Mouse (Mus musculus) myocyte (in vitro differentiated cells): ENCODE measurements around the gene Npc2. TPM values are rescaled to one million over a fixed set of nuclear protein-coding genes. Genes with fewer than 3 reads are reported as not detected.

ENCODE experiments used
- H3K27me3 ChIP-seq: one replicate; pipeline ENCODE4 v1.6.1; 2011; ENCODE audit not compliant: control insufficient read depth, insufficient read depth, insufficient read length
- H3K36me3 ChIP-seq: one replicate; pipeline ENCODE4 v1.6.1; 2011; ENCODE audit not compliant: control insufficient read depth, insufficient read depth
- H3K4me2 ChIP-seq: one replicate; pipeline ENCODE4 v1.6.1; 2011; ENCODE audit warnings: low read depth, control low read depth
- H3K4me3 ChIP-seq: one replicate; pipeline ENCODE4 v1.5.1; 2011; ENCODE audit warnings: mild to moderate bottlenecking, control low read depth, moderate library complexity
- H3K79me2 ChIP-seq: one replicate; pipeline ENCODE4 v1.6.1; 2011; ENCODE audit not compliant: control insufficient read depth, insufficient read depth
- H3ac ChIP-seq: one replicate; pipeline ENCODE4 v1.6.1; 2011; ENCODE audit not compliant: control insufficient read depth, insufficient read length
- CEBPB ChIP-seq: IDR thresholded peaks from 2 replicates; pipeline ENCODE4 v1.6.1; 2011; ENCODE audit warnings: mild to moderate bottlenecking, moderate library complexity; ENCODE audit not compliant: poor library complexity, insufficient read depth, severe bottlenecking
- E2F4 ChIP-seq: IDR thresholded peaks from one replicate; pipeline ENCODE4 v1.6.1; 2011; ENCODE audit warnings: mild to moderate bottlenecking, control low read depth, moderate library complexity; ENCODE audit not compliant: insufficient read depth
- MAX ChIP-seq: IDR thresholded peaks from one replicate; pipeline ENCODE4 v1.6.1; 2011; ENCODE audit warnings: low read depth, mild to moderate bottlenecking, control low read depth
- MYOD1 ChIP-seq, 3 experiments: IDR thresholded peaks; one replicate each; pipeline ENCODE4 v1.6.1; 2011; ENCODE audit warnings: control low read depth in 2 of 3, low read depth in 2 of 3, mild to moderate bottlenecking in 2 of 3, moderate library complexity in 1 of 3; ENCODE audit not compliant: insufficient read length in 2 of 3, control insufficient read depth in 1 of 3
- MYOG ChIP-seq, 3 experiments: IDR thresholded peaks; one replicate each; pipeline ENCODE4 v1.6.1; 2011; ENCODE audit warnings: control low read depth in 2 of 3, low read depth in 2 of 3, mild to moderate bottlenecking in 2 of 3; ENCODE audit not compliant: insufficient read length in 2 of 3, control insufficient read depth in 1 of 3, insufficient read depth in 1 of 3
- POLR2A ChIP-seq: IDR thresholded peaks from one replicate; pipeline ENCODE4 v1.6.1; 2011; ENCODE audit warnings: low read depth, mild to moderate bottlenecking, control low read depth, moderate library complexity; ENCODE audit not compliant: insufficient read length
- POLR2AphosphoS2 ChIP-seq: IDR thresholded peaks from one replicate; pipeline ENCODE4 v1.6.1; 2011; ENCODE audit warnings: low read depth, control low read depth; ENCODE audit not compliant: insufficient read length
- REST ChIP-seq: IDR thresholded peaks from one replicate; pipeline ENCODE4 v1.6.1; 2011; ENCODE audit warnings: mild to moderate bottlenecking, control low read depth, moderate library complexity; ENCODE audit not compliant: insufficient read depth, insufficient read length
- SRF ChIP-seq: IDR thresholded peaks from one replicate; pipeline ENCODE4 v1.6.1; 2011; ENCODE audit warnings: low read depth; ENCODE audit not compliant: control insufficient read depth, insufficient read length
- TCF12 ChIP-seq: IDR thresholded peaks from one replicate; pipeline ENCODE4 v1.6.1; 2011; ENCODE audit warnings: mild to moderate bottlenecking, control low read depth; ENCODE audit not compliant: poor library complexity, insufficient read depth, severe bottlenecking
- TCF3 ChIP-seq: IDR thresholded peaks from one replicate; pipeline ENCODE4 v1.6.1; 2011; ENCODE audit warnings: low read depth, control low read depth; ENCODE audit not compliant: insufficient read length
- USF1 ChIP-seq: IDR thresholded peaks from one replicate; pipeline ENCODE4 v1.6.1; 2011; ENCODE audit warnings: low read depth, mild to moderate bottlenecking, control low read depth, moderate library complexity
- polyA plus RNA-seq: library from polyadenylated mRNA; unstranded; fragments of >200 nt; fragmentation: generic; extraction: Trizol; gene quantifications from one replicate; pipeline ENCODE4 v1.2.1, GENCODE M21; 2012; ENCODE audit warnings: missing spikeins

Gene Npc2
- polyA plus RNA-seq, 1 experiment, result 188 TPM

DNA sequence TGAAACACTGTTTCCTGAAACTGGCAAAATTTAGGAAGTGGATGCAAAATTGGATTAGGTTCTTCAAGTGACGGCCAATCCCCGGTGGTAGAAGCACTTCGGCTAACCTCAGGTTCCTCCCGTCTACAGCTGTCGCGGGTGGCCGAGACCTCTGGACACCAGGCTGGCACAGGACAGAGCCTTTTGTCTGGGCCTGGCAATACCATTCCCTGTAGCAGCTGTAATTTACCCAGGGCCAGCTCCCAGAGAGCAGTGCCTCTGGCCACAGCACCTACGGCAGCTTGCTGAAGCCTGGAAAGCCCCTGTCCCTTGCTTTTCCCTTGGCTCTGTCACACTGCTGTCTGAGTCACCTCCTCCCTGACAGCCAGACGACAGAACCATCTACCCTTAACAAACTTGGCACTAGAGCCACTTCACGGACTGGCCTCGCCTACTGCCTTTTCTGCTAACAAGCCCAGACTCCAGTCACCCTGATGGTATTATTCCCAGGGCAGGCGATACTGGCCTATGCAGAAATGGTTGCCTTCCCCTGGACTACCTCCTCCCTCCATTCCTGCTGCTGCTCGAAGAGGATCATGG lies 28.7 kb upstream of the Npc2 start:
- no peaks in the 10 kb centered on the region for H3K27me3 ChIP-seq
- H3K36me3 ChIP-seq, result peaks cover 4% of the 10 kb centered on the region
- no peak overlapping the region for H3ac ChIP-seq
- H3K79me2 ChIP-seq, result no peaks in the 10 kb centered on the region
- H3K4me2 ChIP-seq, result no peak overlapping the region
- TF ChIP-seq MYOG (IDR thresholded peaks at IDR 0.05; ENCODE audit: control insufficient read depth in 1 of 3, insufficient read depth in 1 of 3, insufficient read length in 2 of 3, low read depth in 2 of 3), result peak; percentile 21 to 75 (median 29)
- peak in 1 of 3 experiments; percentile 76 for TF ChIP-seq MYOD1 (IDR thresholded peaks at IDR 0.05; ENCODE audit: control insufficient read depth in 1 of 3, insufficient read length in 2 of 3, low read depth in 2 of 3)
- TF ChIP-seq REST, result no peak
- TF ChIP-seq POLR2A, result no peak
- no peak overlapping the region for H3K4me3 ChIP-seq

DNA sequence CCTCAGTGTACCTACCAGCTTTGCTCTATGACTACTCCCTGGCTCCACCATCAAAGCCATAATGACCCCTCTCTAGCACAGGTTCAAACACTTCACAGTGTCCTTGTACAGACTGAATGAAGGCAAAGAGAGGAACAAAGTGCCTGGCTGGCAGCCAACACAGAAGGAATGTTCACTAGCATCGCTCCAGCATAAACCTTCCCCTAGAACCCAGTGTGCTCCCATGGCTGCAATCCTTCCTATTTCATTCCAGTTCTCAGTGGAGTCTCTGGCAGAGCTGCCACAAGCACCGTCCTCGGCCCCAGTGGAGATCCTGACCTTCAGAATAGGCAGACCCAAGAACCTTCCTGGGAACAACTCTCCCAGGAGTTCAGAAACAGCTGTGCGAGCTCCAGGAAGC lies 27.5 kb upstream of the Npc2 start:
- Histone ChIP-seq H3ac (no peak overlapping the region), H3K27me3 (no peaks in the 10 kb centered on the region), H3K79me2 (no peaks in the 10 kb centered on the region), H3K36me3 (peaks cover 4% of the 10 kb centered on the region), H3K4me2 (no peak overlapping the region), H3K4me3 (no peak overlapping the region)
- no peak for TF ChIP-seq MYOG (IDR thresholded peaks at IDR 0.05; ENCODE audit: control insufficient read depth in 1 of 3, insufficient read depth in 1 of 3, insufficient read length in 2 of 3, low read depth in 2 of 3)
- no peak for TF ChIP-seq CEBPB
- TF ChIP-seq MAX, result no peak
- no peak for TF ChIP-seq POLR2A

DNA sequence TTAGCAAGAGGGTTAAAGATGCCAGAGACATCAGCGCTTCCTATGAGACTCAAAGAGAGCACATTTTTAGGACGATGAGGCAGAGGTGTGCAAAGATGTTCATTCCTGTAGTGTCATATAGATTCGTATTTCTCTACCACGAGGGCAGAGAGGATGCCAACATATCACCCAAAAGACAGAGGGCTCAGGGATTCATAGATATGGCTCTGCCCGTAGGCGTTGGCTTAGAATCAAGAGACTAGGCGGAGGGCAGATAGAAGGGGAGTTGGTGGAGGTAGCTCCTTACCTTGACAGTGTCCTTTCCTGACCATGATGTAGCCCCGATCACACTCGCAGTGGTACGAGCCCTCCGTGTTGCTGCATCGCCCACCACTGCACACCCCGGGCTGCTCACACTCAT lies 26.1 kb upstream of the Npc2 start:
- peaks cover 4% of the 10 kb centered on the region for H3K36me3 ChIP-seq
- no peak for TF ChIP-seq E2F4
- TF ChIP-seq POLR2A, result no peak
- TF ChIP-seq TCF12, result no peak
- TF ChIP-seq MYOD1 (IDR thresholded peaks at IDR 0.05; ENCODE audit: control insufficient read depth in 1 of 3, insufficient read length in 2 of 3, low read depth in 2 of 3), result no peak
- TF ChIP-seq MAX, result no peak
- TF ChIP-seq CEBPB, result no peak
- no peak for TF ChIP-seq MYOG (IDR thresholded peaks at IDR 0.05; ENCODE audit: control insufficient read depth in 1 of 3, insufficient read depth in 1 of 3, insufficient read length in 2 of 3, low read depth in 2 of 3)
- TF ChIP-seq SRF, result no peak
- no peak for TF ChIP-seq USF1
- no peak for TF ChIP-seq TCF3
- no peak for TF ChIP-seq REST
- TF ChIP-seq POLR2AphosphoS2, result no peak
- H3K4me3 ChIP-seq, result no peak overlapping the region
- H3K4me2 ChIP-seq, result no peak overlapping the region
- H3ac ChIP-seq, result no peak overlapping the region
- no peaks in the 10 kb centered on the region for H3K27me3 ChIP-seq
- H3K79me2 ChIP-seq, result no peaks in the 10 kb centered on the region

DNA sequence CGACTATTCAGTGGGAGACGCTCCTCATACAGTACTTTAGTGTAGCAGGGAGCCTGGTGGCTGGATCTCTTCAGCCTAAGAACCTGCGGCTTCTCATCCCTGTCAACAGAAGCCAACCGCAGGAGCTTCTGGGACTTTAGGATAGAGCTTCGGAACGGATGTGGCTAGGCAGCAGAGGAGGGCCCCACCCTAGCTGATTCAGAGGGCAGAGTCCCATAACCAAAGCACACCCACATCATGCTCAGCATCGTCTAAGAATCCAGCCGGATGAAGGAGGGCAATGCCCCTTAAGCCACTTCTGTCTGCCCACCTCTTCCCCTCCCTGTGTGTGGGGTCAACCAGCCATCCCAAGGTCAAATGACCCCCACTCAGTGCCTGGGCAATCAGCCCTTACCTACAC lies 21.7 kb upstream of the Npc2 start:
- no peak overlapping the region for H3ac ChIP-seq
- H3K79me2 ChIP-seq, result no peaks in the 10 kb centered on the region
- no peak for TF ChIP-seq TCF12
- peak; percentile 65 for TF ChIP-seq POLR2A
- peak in 1 of 3 experiments; percentile 53 for TF ChIP-seq MYOD1 (IDR thresholded peaks at IDR 0.05; ENCODE audit: control insufficient read depth in 1 of 3, insufficient read length in 2 of 3, low read depth in 2 of 3)
- peak overlapping the region; percentile 70 for H3K4me2 ChIP-seq
- no peak overlapping the region for H3K4me3 ChIP-seq
- H3K27me3 ChIP-seq, result no peaks in the 10 kb centered on the region
- peaks cover 4% of the 10 kb centered on the region for H3K36me3 ChIP-seq

DNA sequence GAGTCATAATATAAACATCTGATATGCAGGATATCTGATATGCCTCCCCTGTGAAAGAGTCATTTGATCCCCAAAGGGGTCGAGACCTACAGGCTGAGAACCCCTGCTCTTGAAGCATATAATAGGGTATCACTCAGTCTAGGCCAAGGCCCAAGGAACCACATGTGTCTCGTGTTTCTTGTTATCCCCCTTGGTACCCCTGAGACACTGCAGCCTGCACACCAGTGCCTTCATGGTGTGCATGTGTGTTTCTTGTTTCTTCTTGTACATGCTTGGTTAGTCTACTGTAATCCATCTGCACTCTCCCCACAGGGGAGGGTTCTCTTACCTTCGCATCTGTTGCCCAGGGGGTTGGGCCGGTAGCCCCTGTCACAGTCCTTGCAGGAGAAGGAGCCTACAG lies 19.7 kb upstream of the Npc2 start:
- H3K27me3 ChIP-seq, result no peaks in the 10 kb centered on the region
- H3ac ChIP-seq, result no peak overlapping the region
- no peak for TF ChIP-seq TCF12
- no peak for TF ChIP-seq POLR2AphosphoS2
- TF ChIP-seq CEBPB, result no peak
- no peak for TF ChIP-seq MAX
- no peak for TF ChIP-seq E2F4
- TF ChIP-seq MYOG (IDR thresholded peaks at IDR 0.05; ENCODE audit: control insufficient read depth in 1 of 3, insufficient read depth in 1 of 3, insufficient read length in 2 of 3, low read depth in 2 of 3), result no peak
- no peak for TF ChIP-seq SRF
- TF ChIP-seq MYOD1 (IDR thresholded peaks at IDR 0.05; ENCODE audit: control insufficient read depth in 1 of 3, insufficient read length in 2 of 3, low read depth in 2 of 3), result no peak
- TF ChIP-seq REST, result no peak
- no peak for TF ChIP-seq USF1
- no peak for TF ChIP-seq TCF3
- TF ChIP-seq POLR2A, result no peak
- peak overlapping the region; percentile 21 for H3K4me2 ChIP-seq
- no peak overlapping the region for H3K4me3 ChIP-seq
- no peaks in the 10 kb centered on the region for H3K79me2 ChIP-seq
- H3K36me3 ChIP-seq, result no peaks in the 10 kb centered on the region
